Mouse (Mus musculus) limb, embryonic 12.5 days (tissue): ENCODE data around the gene Suclg2. TPM values are rescaled to one million over a fixed set of nuclear protein-coding genes. Genes with fewer than 3 reads are reported as not detected.

ENCODE experiments used
- ATAC-seq: fragments of 200-750 bp; cut with Nextera tagmentation; 2 replicates; pipeline ENCODE4 v1.8.0; 2017; ENCODE audit warnings: low read depth, moderate TSS enrichment; ENCODE audit not compliant: insufficient number of reproducible peaks, insufficient read depth, low FRiP score, low TSS enrichment
- H3K27ac ChIP-seq: fragments of 300-500 bp; sonication (generic); 2 replicates; pipeline ENCODE4 v1.5.1; 2016; ENCODE audit warnings: mild to moderate bottlenecking, moderate library complexity
- H3K27me3 ChIP-seq: fragments of 300-500 bp; sonication (generic); 2 replicates; pipeline ENCODE4 v1.6.1; 2016; ENCODE audit warnings: mild to moderate bottlenecking, moderate library complexity
- H3K36me3 ChIP-seq: fragments of 300-500 bp; sonication (generic); 2 replicates; pipeline ENCODE4 v1.6.1; 2016; ENCODE audit warnings: mild to moderate bottlenecking, moderate library complexity
- H3K4me1 ChIP-seq: fragments of 300-500 bp; sonication (generic); replicated peaks from 2 replicates; pipeline ENCODE4 v1.6.1; 2016
- H3K4me2 ChIP-seq: fragments of 300-500 bp; sonication (generic); 2 replicates; pipeline ENCODE4 v1.6.1; 2016; ENCODE audit warnings: mild to moderate bottlenecking, moderate library complexity
- H3K4me3 ChIP-seq: fragments of 300-500 bp; sonication (generic); replicated peaks from 2 replicates; pipeline ENCODE4 v1.5.1; 2016; ENCODE audit warnings: mild to moderate bottlenecking
- H3K9ac ChIP-seq: fragments of 300-500 bp; sonication (generic); replicated peaks from 2 replicates; pipeline ENCODE4 v1.6.1; 2016; ENCODE audit warnings: mild to moderate bottlenecking, moderate library complexity
- H3K9me3 ChIP-seq: fragments of 300-500 bp; sonication (generic); 2 replicates; pipeline ENCODE4 v1.6.1; 2016; ENCODE audit warnings: mild to moderate bottlenecking, moderate library complexity
- WGBS: fragments of 180-500 bp; shearing (Covaris S2); methylation state at CpG from one replicate; pipeline ENCODE4 v1.1.7; 2016; 5-methylcytosine and 5-hydroxymethylcytosine counted together
- polyA plus RNA-seq: library from polyadenylated mRNA; unstranded; fragments of >200 nt; fragmentation: Nextera tagmentation; extraction: Ambion mirVana; gene quantifications from 2 replicates; pipeline ENCODE4 v1.2.1, GENCODE M21; 2016

Gene Suclg2
- polyA plus RNA-seq, 1 experiment from 2014 or later = 51.4 TPM

DNA sequence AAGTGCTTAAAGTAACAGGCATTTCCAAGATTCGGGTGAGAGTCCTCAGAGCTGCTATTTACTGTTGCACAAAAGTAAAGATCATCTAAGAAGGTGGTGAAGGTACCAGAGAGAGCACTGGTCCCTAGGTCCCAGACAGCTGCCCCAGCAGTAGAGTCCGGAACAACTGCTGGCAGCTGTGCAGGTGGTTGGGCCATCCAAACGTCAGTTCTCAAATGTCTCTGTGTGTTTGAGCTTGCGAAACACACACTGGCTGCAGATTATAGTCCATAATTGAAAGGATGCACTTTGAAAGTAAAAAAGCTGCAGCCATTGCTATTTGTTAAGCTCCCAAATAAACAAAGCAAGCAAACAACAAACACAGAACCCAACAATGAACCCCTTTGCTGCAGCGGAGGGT lies 217.8 kb downstream of the Suclg2 start:
- H3K27ac ChIP-seq = no peak overlapping the region
- no peak overlapping the region for H3K4me2 ChIP-seq
- H3K27me3 ChIP-seq = no peaks in the 10 kb centered on the region
- no peak for ATAC-seq
- no peak overlapping the region for H3K4me3 ChIP-seq
- no peaks in the 10 kb centered on the region for H3K36me3 ChIP-seq
- no peaks in the 10 kb centered on the region for H3K9me3 ChIP-seq
- 72% methylated on average over 5 of the region's 5 CpGs for WGBS
- H3K4me1 ChIP-seq = peaks cover 10% of the 10 kb centered on the region
- H3K9ac ChIP-seq = no peak overlapping the region

DNA sequence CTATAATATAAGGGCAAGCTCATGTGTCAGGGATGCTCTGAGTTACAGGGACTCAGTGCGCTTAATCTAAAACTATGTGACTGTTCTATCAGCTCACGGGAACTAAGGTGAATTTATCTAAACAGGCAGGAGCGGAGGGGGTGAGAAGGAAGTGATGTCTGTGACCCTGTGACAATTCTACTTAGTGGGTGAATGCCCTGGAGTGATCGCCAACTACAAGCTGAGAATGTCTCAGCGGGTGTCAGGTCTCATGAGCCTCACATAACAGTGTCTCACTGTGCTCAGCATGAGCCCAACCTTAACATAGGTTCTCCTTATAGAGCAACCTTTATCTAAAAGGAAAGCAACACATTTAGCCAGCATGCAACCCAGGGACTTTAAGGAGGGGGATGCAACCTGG lies 219.0 kb downstream of the Suclg2 start:
- Histone ChIP-seq H3K4me2 (no peak overlapping the region), H3K27ac (no peak overlapping the region), H3K9ac (no peak overlapping the region), H3K4me3 (no peak overlapping the region), H3K27me3 (no peaks in the 10 kb centered on the region), H3K4me1 (peaks cover 10% of the 10 kb centered on the region), H3K9me3 (no peaks in the 10 kb centered on the region), H3K36me3 (no peaks in the 10 kb centered on the region)
- WGBS = 77% methylated on average over 5 of the region's 5 CpGs
- no peak for ATAC-seq

DNA sequence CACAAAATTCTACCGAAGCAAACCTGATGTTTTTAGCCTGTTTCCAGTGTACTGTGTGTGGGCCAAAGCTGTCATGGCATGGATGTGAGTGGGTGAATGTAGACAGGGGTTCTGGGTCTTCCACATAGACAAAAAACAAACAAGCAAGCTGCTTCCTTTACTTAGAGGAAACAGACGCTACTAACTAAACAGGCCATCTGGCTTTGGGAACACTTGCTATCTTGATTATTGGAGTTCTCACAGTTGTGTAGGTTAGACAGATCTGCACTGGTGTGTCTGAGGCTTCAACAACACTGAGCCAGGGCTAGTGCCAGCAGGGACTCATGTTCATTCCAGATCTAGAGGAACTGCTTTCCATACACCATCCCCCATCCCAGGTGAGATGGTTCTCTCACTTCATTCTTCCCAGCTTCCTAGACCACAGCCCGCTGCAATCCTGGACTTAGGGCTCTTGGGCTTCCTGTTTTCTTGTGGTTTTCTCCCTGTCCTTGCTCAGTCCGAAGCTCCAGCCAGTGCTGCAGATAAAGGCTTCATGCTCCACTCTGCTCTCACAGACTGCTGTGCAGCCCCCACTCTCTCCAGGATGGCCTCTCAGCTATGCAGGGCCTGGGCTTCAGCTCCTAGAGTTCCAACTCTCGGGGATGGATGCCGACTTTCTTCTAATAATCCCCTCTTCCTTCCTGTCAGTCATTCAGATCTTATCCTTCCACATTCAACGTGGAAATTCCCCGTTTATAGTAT lies 226.2 kb downstream of the Suclg2 start:
- H3K4me1 ChIP-seq = peaks cover 7% of the 10 kb centered on the region; the same call in 1 of the 2 replicates
- 78% methylated on average over 8 of the region's 8 CpGs for WGBS
- no peak overlapping the region for H3K9ac ChIP-seq
- H3K9me3 ChIP-seq = no peaks in the 10 kb centered on the region
- no peaks in the 10 kb centered on the region for H3K36me3 ChIP-seq
- no peak for ATAC-seq
- no peak overlapping the region for H3K27ac ChIP-seq
- H3K27me3 ChIP-seq = no peaks in the 10 kb centered on the region
- H3K4me3 ChIP-seq = no peak overlapping the region
- H3K4me2 ChIP-seq = no peak overlapping the region

DNA sequence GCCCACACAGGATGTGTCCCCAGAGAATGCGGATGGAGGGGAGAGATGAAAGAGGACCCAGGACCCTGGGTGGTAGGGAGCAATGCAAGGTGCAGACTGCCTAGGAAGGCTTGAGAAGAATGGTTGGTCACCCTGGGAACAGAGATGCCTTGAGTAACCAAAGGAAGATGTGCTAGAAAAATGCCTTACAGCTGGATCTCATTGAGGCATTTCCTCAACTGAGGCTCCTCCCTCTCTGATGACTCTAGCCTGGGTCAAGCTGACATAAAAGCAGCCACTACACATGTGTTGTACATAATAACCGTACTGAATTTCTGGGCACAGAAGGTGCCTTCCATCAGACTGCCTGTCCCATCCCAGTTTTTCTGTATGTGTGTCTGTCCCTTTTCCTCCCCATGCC lies 227.6 kb downstream of the Suclg2 start:
- no peak for ATAC-seq

DNA sequence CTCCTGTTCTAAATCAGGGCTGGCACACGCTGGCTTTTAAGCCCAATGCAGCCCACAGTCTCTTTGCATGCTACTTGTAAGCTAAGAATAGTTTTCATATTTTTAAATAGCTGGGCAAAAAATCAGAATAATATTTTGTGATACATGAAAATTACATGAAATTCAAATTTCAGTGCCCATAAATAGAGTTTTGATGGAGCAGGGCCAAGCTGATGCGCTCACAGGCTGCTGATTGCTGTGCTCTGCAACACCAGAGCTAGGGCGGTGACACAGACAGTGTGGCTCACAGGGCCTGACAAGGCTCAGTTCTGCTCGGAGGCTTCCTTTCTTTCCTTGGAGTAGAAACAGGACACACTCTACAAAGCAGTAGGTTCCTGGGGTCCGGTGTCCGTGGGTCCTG lies 232.8 kb downstream of the Suclg2 start:
- no peaks in the 10 kb centered on the region for H3K36me3 ChIP-seq
- no peak overlapping the region for H3K27ac ChIP-seq
- WGBS = 88% methylated on average over 6 of the region's 6 CpGs
- H3K9ac ChIP-seq = no peak overlapping the region
- no peak for ATAC-seq
- H3K27me3 ChIP-seq = no peaks in the 10 kb centered on the region
- H3K4me2 ChIP-seq = no peak overlapping the region
- no peaks in the 10 kb centered on the region for H3K9me3 ChIP-seq
- no peak overlapping the region for H3K4me3 ChIP-seq
- H3K4me1 ChIP-seq = peaks cover 1% of the 10 kb centered on the region; the same call in 1 of the 2 replicates

More for the DNA sequence above, 227.6 kb downstream of the Suclg2 start:
- H3K4me1 ChIP-seq = peaks cover 7% of the 10 kb centered on the region; the same call in 1 of the 2 replicates
- 55% methylated on average over 2 of the region's 2 CpGs for WGBS
- no peak overlapping the region for H3K9ac ChIP-seq
- H3K36me3 ChIP-seq = no peaks in the 10 kb centered on the region
- no peak overlapping the region for H3K4me2 ChIP-seq
- no peak overlapping the region for H3K27ac ChIP-seq
- H3K4me3 ChIP-seq = no peak overlapping the region
- no peaks in the 10 kb centered on the region for H3K9me3 ChIP-seq
- no peaks in the 10 kb centered on the region for H3K27me3 ChIP-seq

DNA sequence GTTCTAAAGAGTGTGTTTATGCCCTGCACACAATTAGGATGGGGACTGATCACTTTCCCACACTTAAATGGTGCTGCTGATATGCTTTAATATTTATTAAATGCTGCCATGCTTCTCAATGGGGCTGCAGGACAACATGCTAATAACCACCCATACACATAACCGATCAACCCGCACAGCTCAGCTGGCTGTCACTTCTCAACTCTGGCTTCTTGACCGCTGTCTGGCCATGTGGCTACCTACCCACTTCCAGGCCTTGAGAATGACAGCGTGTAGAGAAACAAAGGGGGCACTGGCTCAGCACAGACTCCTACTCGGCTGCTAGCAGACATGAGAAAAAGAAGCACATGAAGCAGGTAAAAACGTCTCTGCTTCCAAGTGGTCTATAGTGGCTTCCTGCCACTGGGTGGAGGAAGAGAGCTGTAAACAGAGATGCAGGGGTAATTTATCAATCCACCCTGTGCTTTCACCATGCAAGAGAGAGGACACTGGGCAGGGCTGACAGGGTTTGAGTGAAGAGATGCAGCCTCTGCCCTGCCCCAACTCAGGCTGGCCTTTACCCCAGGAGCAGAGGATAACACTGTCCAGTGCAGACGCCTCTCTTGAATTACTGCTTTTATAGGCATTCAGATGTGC lies 234.3 kb downstream of the Suclg2 start:
- no peak overlapping the region for H3K27ac ChIP-seq
- ATAC-seq = no peak; the same call in 1 of the 2 replicates
- H3K4me1 ChIP-seq = no peaks in the 10 kb centered on the region; the same call in 1 of the 2 replicates
- H3K4me3 ChIP-seq = no peak overlapping the region
- H3K27me3 ChIP-seq = no peaks in the 10 kb centered on the region
- no peak overlapping the region for H3K9ac ChIP-seq
- peaks cover 4% of the 10 kb centered on the region; the same call in 1 of the 2 replicates for H3K9me3 ChIP-seq
- H3K4me2 ChIP-seq = no peak overlapping the region
- 62% methylated on average over 7 of the region's 7 CpGs for WGBS
- no peaks in the 10 kb centered on the region for H3K36me3 ChIP-seq

DNA sequence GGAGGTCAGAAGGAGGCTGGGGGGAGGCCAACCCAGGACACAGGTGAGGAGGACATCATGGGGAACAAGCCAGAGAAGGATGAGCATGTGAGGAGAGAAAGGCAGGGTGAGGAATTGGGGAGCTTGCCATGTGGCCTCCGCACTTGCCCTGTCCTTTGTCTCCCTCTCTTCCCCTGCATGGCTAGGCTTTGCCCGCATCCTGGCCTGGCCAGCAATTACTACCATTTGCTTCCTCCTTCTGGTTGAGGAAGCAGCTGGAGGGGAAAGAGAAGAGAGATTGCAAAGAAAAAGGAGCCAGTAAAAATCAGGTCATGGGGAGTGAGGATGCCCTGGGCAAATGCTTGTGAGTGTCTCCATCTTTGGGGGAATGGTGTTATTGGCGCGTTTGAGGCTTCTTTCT lies 234.9 kb downstream of the Suclg2 start:
- Histone ChIP-seq H3K36me3 (no peaks in the 10 kb centered on the region), H3K4me1 (no peaks in the 10 kb centered on the region; the same call in 1 of the 2 replicates), H3K4me3 (no peak overlapping the region), H3K4me2 (no peak overlapping the region), H3K9ac (no peak overlapping the region), H3K27ac (no peak overlapping the region), H3K9me3 (peaks cover 4% of the 10 kb centered on the region; the same call in 1 of the 2 replicates), H3K27me3 (no peaks in the 10 kb centered on the region)
- no peak for ATAC-seq
- 77% methylated on average over 4 of the region's 4 CpGs for WGBS

DNA sequence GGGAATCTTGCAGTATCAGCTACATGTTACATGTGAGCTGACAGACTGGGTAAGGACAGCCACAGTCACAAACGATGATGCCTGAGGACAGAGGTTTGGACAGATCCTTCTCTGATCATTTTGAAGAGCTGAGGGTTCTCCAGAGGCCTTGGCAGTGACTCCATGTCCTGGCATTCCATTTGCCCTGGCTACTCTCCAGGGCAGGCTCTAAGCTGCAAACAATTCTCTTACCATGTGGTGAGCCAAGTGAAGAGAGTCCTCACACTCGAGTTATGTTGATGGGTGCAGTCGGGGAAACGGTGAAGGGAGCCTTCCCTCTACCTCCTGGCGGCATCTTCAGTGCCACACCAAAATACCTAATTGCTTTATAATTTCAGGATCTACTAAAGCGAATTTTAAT lies 235.5 kb downstream of the Suclg2 start:
- Histone ChIP-seq H3K27me3 (no peaks in the 10 kb centered on the region), H3K4me2 (no peak overlapping the region), H3K9ac (no peak overlapping the region), H3K27ac (no peak overlapping the region), H3K9me3 (peaks cover 4% of the 10 kb centered on the region; the same call in 1 of the 2 replicates), H3K4me1 (no peaks in the 10 kb centered on the region; the same call in 1 of the 2 replicates), H3K4me3 (no peak overlapping the region), H3K36me3 (no peaks in the 10 kb centered on the region)
- WGBS = 84% methylated on average over 6 of the region's 6 CpGs
- no peak for ATAC-seq

DNA sequence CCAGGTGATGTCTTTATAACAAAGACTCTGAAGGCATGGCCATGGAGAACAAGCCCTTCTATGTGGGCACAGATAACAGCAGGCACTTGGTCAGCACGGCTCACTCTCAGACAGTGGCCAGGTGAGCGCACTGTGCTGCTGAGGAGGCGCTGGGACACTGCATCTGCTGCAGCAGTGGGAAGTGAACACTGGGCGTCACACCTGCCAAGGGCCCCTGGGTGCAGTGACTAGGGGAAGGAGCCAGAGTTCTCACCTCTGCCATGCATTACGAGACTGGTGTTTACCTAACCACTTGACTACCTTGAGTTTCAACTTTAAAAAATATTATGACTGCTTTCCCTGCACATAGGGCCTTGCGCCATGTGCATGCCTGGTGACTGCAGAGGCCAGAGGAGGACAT lies 238.8 kb downstream of the Suclg2 start:
- over 99% methylated on average over 6 of the region's 6 CpGs for WGBS
- ATAC-seq = no peak
- H3K4me3 ChIP-seq = no peak overlapping the region

DNA sequence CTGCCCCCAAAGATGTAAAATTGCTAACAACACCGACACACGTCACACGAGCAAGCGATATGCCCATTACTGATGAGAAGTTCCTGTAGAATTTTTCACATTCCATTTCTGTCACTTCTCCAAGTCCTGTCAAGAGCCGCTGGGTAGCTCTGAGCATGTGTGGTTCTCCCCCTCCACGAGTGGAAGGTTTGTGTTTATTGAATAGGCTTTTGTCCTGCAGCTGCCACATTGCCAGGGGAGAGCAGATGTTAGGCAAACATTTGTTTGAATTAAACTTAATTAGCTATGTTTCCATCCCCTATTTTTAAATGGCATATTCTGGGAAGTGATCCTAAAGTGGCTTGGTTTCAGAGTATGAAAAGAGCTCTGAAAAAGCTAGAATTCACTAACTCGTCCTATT lies 249.1 kb downstream of the Suclg2 start:
- ATAC-seq = no peak
- peaks cover 3% of the 10 kb centered on the region; the same call in 1 of the 2 replicates for H3K36me3 ChIP-seq
- H3K4me3 ChIP-seq = no peak overlapping the region
- H3K4me1 ChIP-seq = no peaks in the 10 kb centered on the region
- no peaks in the 10 kb centered on the region for H3K9me3 ChIP-seq
- no peak overlapping the region for H3K9ac ChIP-seq
- H3K27me3 ChIP-seq = no peaks in the 10 kb centered on the region
- H3K27ac ChIP-seq = no peak overlapping the region
- WGBS = 65% methylated on average over 7 of the region's 7 CpGs
- no peak overlapping the region for H3K4me2 ChIP-seq

More for the DNA sequence above, 238.8 kb downstream of the Suclg2 start:
- H3K36me3 ChIP-seq = no peaks in the 10 kb centered on the region
- H3K9me3 ChIP-seq = peaks cover 4% of the 10 kb centered on the region; the same call in 1 of the 2 replicates
- H3K9ac ChIP-seq = no peak overlapping the region
- H3K27ac ChIP-seq = no peak overlapping the region
- H3K27me3 ChIP-seq = no peaks in the 10 kb centered on the region
- H3K4me2 ChIP-seq = no peak overlapping the region
- no peaks in the 10 kb centered on the region; the same call in 1 of the 2 replicates for H3K4me1 ChIP-seq

DNA sequence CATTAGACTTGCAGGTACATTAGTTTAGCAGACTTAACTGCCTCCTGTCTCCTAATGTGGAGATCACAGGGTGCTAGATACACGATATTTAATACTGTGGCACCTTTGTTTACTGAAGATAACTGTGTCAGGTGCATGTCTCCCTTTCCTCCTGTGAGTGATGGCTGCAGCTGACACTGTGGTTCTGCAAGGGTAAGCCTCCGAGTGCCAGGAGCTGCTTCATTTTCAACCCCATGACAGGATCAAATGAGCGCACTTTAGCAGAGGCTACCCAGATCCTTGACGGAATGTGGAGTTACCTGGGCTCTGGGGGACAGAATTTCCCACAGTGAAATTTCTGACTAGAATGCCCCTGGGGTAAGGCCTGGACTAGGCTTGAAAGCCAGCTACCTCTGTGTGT lies 253.3 kb downstream of the Suclg2 start:
- no peak overlapping the region for H3K4me3 ChIP-seq
- no peaks in the 10 kb centered on the region for H3K36me3 ChIP-seq
- ATAC-seq = no peak
- no peak overlapping the region for H3K4me2 ChIP-seq
- no peaks in the 10 kb centered on the region; the same call in 1 of the 2 replicates for H3K4me1 ChIP-seq
- H3K9me3 ChIP-seq = no peaks in the 10 kb centered on the region
- no peak overlapping the region for H3K9ac ChIP-seq
- WGBS = 86% methylated on average over 4 of the region's 4 CpGs
- no peak overlapping the region for H3K27ac ChIP-seq
- no peaks in the 10 kb centered on the region for H3K27me3 ChIP-seq
